Mouse (Mus musculus): ENCODE results near the gene Itgb5. TPM values are rescaled to one million over a fixed set of nuclear protein-coding genes. Genes with fewer than 3 reads are reported as not detected.

Gene Itgb5
- polyA plus RNA-seq, 1 experiment from 2014 or later, result 21.3 TPM

GRCm38 (mm10) chr16:33863208-33863751 lies 33.8 kb downstream of the Itgb5 start:
- H3K27me3 ChIP-seq, result no peaks in the 10 kb centered on the region
- 81% methylated on average over 5 of the region's 5 CpGs for WGBS
- peaks cover 9% of the 10 kb centered on the region for H3K4me1 ChIP-seq (replicated peaks)
- H3K9me3 ChIP-seq, result no peaks in the 10 kb centered on the region
- no peak for ATAC-seq (ENCODE audit: low FRiP score, low read depth)
- H3K4me3 ChIP-seq, result no peak overlapping the region
- H3K36me3 ChIP-seq, result no peaks in the 10 kb centered on the region
- no peak overlapping the region for H3K4me2 ChIP-seq
- H3K9ac ChIP-seq, result no peak overlapping the region
- H3K27ac ChIP-seq (replicated peaks), result no peak overlapping the region

- Histone ChIP-seq H3K27me3 (no peaks in the 10 kb centered on the region), H3K27ac (replicated peaks) (no peak overlapping the region)
- WGBS, result 82% methylated on average over 3 of the region's 3 CpGs
These were observed 40.8 kb downstream of the Itgb5 start for GRCm38 (mm10) chr16:33870224-33870785.

GRCm38 (mm10) chr16:33870988-33871758 lies 41.7 kb downstream of the Itgb5 start:
- no peak overlapping the region for H3K9ac ChIP-seq
- no peaks in the 10 kb centered on the region for H3K4me1 ChIP-seq (replicated peaks)
- H3K27ac ChIP-seq (replicated peaks), result no peak overlapping the region
- no peaks in the 10 kb centered on the region for H3K36me3 ChIP-seq
- no peak for ATAC-seq (ENCODE audit: low FRiP score, low read depth)
- no peaks in the 10 kb centered on the region for H3K9me3 ChIP-seq
- H3K27me3 ChIP-seq, result no peaks in the 10 kb centered on the region
- H3K4me3 ChIP-seq, result no peak overlapping the region
- 72% methylated on average over 13 of the region's 13 CpGs for WGBS
- no peak overlapping the region for H3K4me2 ChIP-seq

More at GRCm38 (mm10) chr16:33870224-33870785, 40.8 kb downstream of the Itgb5 start:
- Histone ChIP-seq H3K36me3 (no peaks in the 10 kb centered on the region), H3K4me1 (replicated peaks) (no peaks in the 10 kb centered on the region), H3K9ac (no peak overlapping the region), H3K4me3 (no peak overlapping the region), H3K9me3 (no peaks in the 10 kb centered on the region), H3K4me2 (no peak overlapping the region)
- no peak for ATAC-seq (ENCODE audit: low FRiP score, low read depth)

- H3K9me3 ChIP-seq, result no peaks in the 10 kb centered on the region
- ATAC-seq (ENCODE audit: low FRiP score, low read depth), result no peak
- H3K4me3 ChIP-seq, result no peak overlapping the region
- no peak overlapping the region for H3K27ac ChIP-seq (replicated peaks)
- H3K4me1 ChIP-seq (replicated peaks), result no peaks in the 10 kb centered on the region
- no peaks in the 10 kb centered on the region for H3K36me3 ChIP-seq
- no peaks in the 10 kb centered on the region for H3K27me3 ChIP-seq
- WGBS, result 83% methylated on average over 14 of the region's 14 CpGs
- H3K4me2 ChIP-seq, result no peak overlapping the region
- no peak overlapping the region for H3K9ac ChIP-seq
These were observed 42.5 kb downstream of the Itgb5 start for GRCm38 (mm10) chr16:33871865-33872443.

GRCm38 (mm10) chr16:33873282-33873681 lies 43.8 kb downstream of the Itgb5 start:
- Histone ChIP-seq H3K4me3 (no peak overlapping the region), H3K9ac (no peak overlapping the region), H3K36me3 (no peaks in the 10 kb centered on the region), H3K27ac (replicated peaks) (no peak overlapping the region), H3K4me1 (replicated peaks) (peaks cover 7% of the 10 kb centered on the region; the same call in 1 of the 2 replicates), H3K27me3 (no peaks in the 10 kb centered on the region), H3K9me3 (no peaks in the 10 kb centered on the region), H3K4me2 (no peak overlapping the region)
- no peak for ATAC-seq (ENCODE audit: low FRiP score, low read depth)
- WGBS, result 56% methylated on average over 7 of the region's 7 CpGs

GRCm38 (mm10) chr16:33878041-33878783 lies 48.7 kb downstream of the Itgb5 start:
- Histone ChIP-seq H3K27ac (replicated peaks) (0 out of 2 replicates have a peak overlapping the region, but pooled peaks have one; percentile 23), H3K27me3 (no peaks in the 10 kb centered on the region), H3K4me2 (no peak overlapping the region), H3K36me3 (no peaks in the 10 kb centered on the region), H3K4me1 (replicated peaks) (peaks cover 23% of the 10 kb centered on the region), H3K9me3 (no peaks in the 10 kb centered on the region), H3K4me3 (no peak overlapping the region), H3K9ac (no peak overlapping the region)
- ATAC-seq (ENCODE audit: low FRiP score, low read depth), result peak; percentile 27; the same call in 1 of the 2 replicates
- WGBS, result 60% methylated on average over 6 of the region's 6 CpGs

GRCm38 (mm10) chr16:33879031-33879430 lies 49.6 kb downstream of the Itgb5 start:
- WGBS, result 63% methylated on average over 6 of the region's 6 CpGs
- Histone ChIP-seq H3K4me3 (no peak overlapping the region), H3K4me2 (no peak overlapping the region), H3K27ac (replicated peaks) (no peak overlapping the region), H3K36me3 (no peaks in the 10 kb centered on the region), H3K4me1 (replicated peaks) (peaks cover 30% of the 10 kb centered on the region), H3K27me3 (no peaks in the 10 kb centered on the region), H3K9ac (no peak overlapping the region), H3K9me3 (no peaks in the 10 kb centered on the region)
- no peak for ATAC-seq (ENCODE audit: low FRiP score, low read depth)

GRCm38 (mm10) chr16:33879556-33879955 lies 50.1 kb downstream of the Itgb5 start:
- WGBS, result 63% methylated on average over 4 of the region's 4 CpGs
- Histone ChIP-seq H3K27ac (replicated peaks) (no peak overlapping the region), H3K27me3 (no peaks in the 10 kb centered on the region), H3K36me3 (no peaks in the 10 kb centered on the region), H3K4me3 (no peak overlapping the region), H3K9ac (no peak overlapping the region), H3K4me1 (replicated peaks) (peaks cover 33% of the 10 kb centered on the region), H3K9me3 (no peaks in the 10 kb centered on the region), H3K4me2 (no peak overlapping the region)
- no peak for ATAC-seq (ENCODE audit: low FRiP score, low read depth)

- Histone ChIP-seq H3K27ac (replicated peaks) (no peak overlapping the region), H3K27me3 (no peaks in the 10 kb centered on the region), H3K9me3 (no peaks in the 10 kb centered on the region), H3K4me2 (no peak overlapping the region), H3K36me3 (no peaks in the 10 kb centered on the region), H3K4me3 (no peak overlapping the region), H3K4me1 (replicated peaks) (peaks cover 35% of the 10 kb centered on the region), H3K9ac (no peak overlapping the region)
- ATAC-seq (ENCODE audit: low FRiP score, low read depth), result no peak
- WGBS, result 94% methylated on average over 4 of the region's 4 CpGs
These were observed 51.3 kb downstream of the Itgb5 start for GRCm38 (mm10) chr16:33880765-33881164.

- Histone ChIP-seq H3K36me3 (no peaks in the 10 kb centered on the region), H3K27ac (replicated peaks) (peak overlapping the region; percentile 72), H3K4me1 (replicated peaks) (peaks cover 35% of the 10 kb centered on the region), H3K9me3 (no peaks in the 10 kb centered on the region), H3K9ac (no peak overlapping the region), H3K4me3 (no peak overlapping the region), H3K27me3 (no peaks in the 10 kb centered on the region), H3K4me2 (no peak overlapping the region)
- peak; percentile 40; the same call in 1 of the 2 replicates for ATAC-seq (ENCODE audit: low FRiP score, low read depth)
- WGBS, result 57% methylated on average over 4 of the region's 4 CpGs
These were observed 53.1 kb downstream of the Itgb5 start for GRCm38 (mm10) chr16:33882540-33882939.

- peak; percentile 83 for ATAC-seq (ENCODE audit: low FRiP score, low read depth)
- Histone ChIP-seq H3K4me2 (no peak overlapping the region), H3K9me3 (no peaks in the 10 kb centered on the region), H3K27ac (replicated peaks) (peak overlapping the region; percentile 72), H3K4me3 (no peak overlapping the region), H3K4me1 (replicated peaks) (peaks cover 28% of the 10 kb centered on the region), H3K9ac (no peak overlapping the region), H3K36me3 (no peaks in the 10 kb centered on the region), H3K27me3 (no peaks in the 10 kb centered on the region)
- 56% methylated on average over 16 of the region's 16 CpGs for WGBS
These were observed 53.8 kb downstream of the Itgb5 start for GRCm38 (mm10) chr16:33883046-33883975.
